Mouse (Mus musculus) testis, adult 2 months (tissue): Measurements from ENCODE around the gene Fchsd2. TPM values are rescaled to one million over a fixed set of nuclear protein-coding genes. Genes with fewer than 3 reads are reported as not detected.

ENCODE experiments used
- H3K27ac ChIP-seq: fragments of 200-500 bp; 2 replicates; pipeline ENCODE4 v1.5.1; 2012; ENCODE audit warnings: low read depth, low read length; ENCODE audit not compliant: control insufficient read depth, insufficient read depth
- H3K27me3 ChIP-seq: fragments of 200-500 bp; 2 replicates; pipeline ENCODE4 v1.6.1; 2012; ENCODE audit warnings: mild to moderate bottlenecking, low read length, moderate library complexity; ENCODE audit not compliant: control insufficient read depth, insufficient read depth
- H3K36me3 ChIP-seq: fragments of 200-500 bp; 2 replicates; pipeline ENCODE4 v1.6.1; 2012; ENCODE audit warnings: mild to moderate bottlenecking, low read length; ENCODE audit not compliant: control insufficient read depth, insufficient read depth
- H3K4me1 ChIP-seq: fragments of 200-500 bp; 2 replicates; pipeline ENCODE4 v1.6.1; 2012; ENCODE audit warnings: low read length; ENCODE audit not compliant: control insufficient read depth, insufficient read depth
- H3K4me3 ChIP-seq: fragments of 200-500 bp; 2 replicates; pipeline ENCODE4 v1.5.1; 2012; ENCODE audit warnings: low read depth, mild to moderate bottlenecking, low read length, moderate library complexity, mixed read lengths; ENCODE audit not compliant: control insufficient read depth
- CTCF ChIP-seq: fragments of 200-500 bp; IDR thresholded peaks from 2 replicates; pipeline ENCODE4 v1.5.1; 2012; ENCODE audit warnings: low read depth, mild to moderate bottlenecking, inconsistent platforms, low read length, moderate library complexity; ENCODE audit not compliant: control insufficient read depth, insufficient read depth, insufficient replicate concordance
- POLR2A ChIP-seq: fragments of 200-500 bp; IDR thresholded peaks from 2 replicates; pipeline ENCODE4 v1.6.1; 2012; ENCODE audit warnings: low read depth, mild to moderate bottlenecking, inconsistent platforms, low read length, moderate library complexity; ENCODE audit not compliant: control insufficient read depth
- polyA plus RNA-seq: library from polyadenylated mRNA; depleted of rRNA; stranded (reverse); fragments of >200 nt; gene quantifications from 2 replicates; pipeline ENCODE4 v1.2.3, GENCODE M21; 2012

Gene Fchsd2
- polyA plus RNA-seq, 1 experiment = 5.8 TPM

DNA sequence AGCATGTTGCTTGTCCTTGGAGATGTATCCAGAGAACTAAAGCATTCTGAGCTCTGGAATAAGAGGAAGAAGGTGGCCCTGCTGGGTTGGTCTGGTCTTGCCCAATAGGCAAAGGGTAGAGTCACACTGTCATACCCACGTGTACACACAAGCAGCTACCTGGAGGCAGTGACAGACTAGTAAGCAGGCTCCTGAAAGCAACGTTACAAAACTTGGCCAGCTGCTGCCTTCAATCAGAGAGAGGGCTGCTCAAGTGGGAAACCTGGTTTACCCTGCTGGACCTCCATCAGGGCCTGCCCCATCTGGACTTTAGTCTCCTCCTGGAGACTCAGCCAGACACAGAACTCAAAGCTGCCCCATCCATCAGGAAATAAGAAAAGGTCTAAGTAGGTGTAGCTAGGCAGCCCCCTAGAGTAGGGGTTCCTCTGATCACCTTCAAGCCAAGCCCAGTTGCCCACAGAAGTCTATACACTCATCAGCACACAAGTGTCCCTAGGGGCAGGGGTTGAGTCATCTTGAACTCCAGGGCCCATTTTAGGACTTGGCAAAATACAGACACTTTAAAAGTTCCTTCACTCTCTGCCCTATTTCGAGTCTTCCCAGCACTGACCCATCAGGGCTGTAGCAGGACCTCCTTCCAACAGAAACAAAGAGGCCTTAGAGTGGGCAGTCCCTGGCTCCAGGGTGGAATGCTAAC lies 25.9 kb upstream of the Fchsd2 start:
- no peak overlapping the region for H3K4me3 ChIP-seq
- H3K27me3 ChIP-seq = no peaks in the 10 kb centered on the region
- H3K27ac ChIP-seq = no peak overlapping the region
- no peaks in the 10 kb centered on the region for H3K36me3 ChIP-seq
- no peaks in the 10 kb centered on the region for H3K4me1 ChIP-seq
- TF ChIP-seq CTCF (no peak), POLR2A (no peak)

DNA sequence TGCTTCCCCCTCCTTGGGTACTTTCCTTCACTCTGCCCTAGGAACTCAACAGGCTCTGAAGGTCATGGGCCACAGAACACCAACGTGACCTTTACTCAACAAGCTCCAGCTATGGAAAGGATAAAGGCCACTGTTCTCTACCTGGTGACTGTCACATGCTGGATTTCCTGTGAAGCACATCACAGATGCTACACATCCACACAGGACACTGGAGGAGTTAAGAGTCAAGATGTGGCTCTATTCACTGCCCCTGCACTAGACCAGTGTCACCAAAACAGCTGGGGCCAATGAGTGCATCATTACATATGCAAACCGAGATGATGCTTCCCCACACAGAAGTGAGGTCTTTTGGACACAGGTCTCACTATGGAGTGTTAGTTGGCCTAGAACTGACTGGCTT lies 25.1 kb upstream of the Fchsd2 start:
- no peak overlapping the region for H3K4me3 ChIP-seq
- H3K27ac ChIP-seq = no peak overlapping the region
- no peaks in the 10 kb centered on the region for H3K27me3 ChIP-seq
- no peaks in the 10 kb centered on the region for H3K36me3 ChIP-seq
- TF ChIP-seq CTCF (no peak), POLR2A (no peak)
- no peaks in the 10 kb centered on the region for H3K4me1 ChIP-seq

DNA sequence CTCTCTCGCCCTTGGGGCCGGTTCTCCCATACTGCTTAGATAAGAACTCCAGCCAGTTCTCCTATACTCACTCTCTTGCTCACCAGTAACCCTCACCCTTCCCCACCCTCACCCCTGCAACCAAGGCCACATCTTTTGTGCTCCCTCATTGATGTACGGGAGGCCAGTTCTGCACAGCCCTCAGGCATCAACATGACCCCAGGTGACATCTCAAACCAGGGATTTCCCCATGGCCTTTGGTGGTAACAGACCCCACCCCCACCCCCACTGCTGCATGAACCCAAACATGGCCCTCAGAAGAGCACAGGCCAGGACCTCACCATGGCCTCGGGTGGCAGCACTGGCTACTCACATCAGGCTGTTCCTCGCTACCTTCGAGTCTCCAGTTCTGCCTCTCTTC lies 23.4 kb upstream of the Fchsd2 start:
- no peaks in the 10 kb centered on the region for H3K27me3 ChIP-seq
- H3K27ac ChIP-seq = no peak overlapping the region
- H3K4me3 ChIP-seq = no peak overlapping the region
- TF ChIP-seq POLR2A (no peak), CTCF (no peak)
- no peaks in the 10 kb centered on the region for H3K4me1 ChIP-seq
- H3K36me3 ChIP-seq = no peaks in the 10 kb centered on the region

DNA sequence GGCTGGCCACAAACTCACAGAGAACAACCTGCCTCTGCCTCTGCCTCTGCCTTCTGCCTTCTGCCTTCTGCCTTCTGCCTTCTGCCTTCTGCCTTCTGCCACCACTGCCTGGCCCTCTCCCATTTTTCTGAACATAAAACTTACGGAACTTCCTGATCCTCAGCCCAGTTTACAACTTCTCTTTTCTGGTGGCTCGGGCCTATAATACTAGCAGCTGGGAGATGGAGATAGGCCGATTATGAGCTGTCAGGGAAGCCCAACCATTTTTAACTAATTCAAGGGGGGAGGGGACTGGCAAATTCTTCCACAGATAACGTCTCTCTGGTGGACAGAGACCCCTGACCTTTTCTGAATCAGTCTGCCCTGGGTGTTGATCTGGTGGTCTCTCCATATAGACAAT lies 22.3 kb upstream of the Fchsd2 start:
- H3K27ac ChIP-seq = no peak overlapping the region
- no peaks in the 10 kb centered on the region for H3K36me3 ChIP-seq
- no peaks in the 10 kb centered on the region for H3K4me1 ChIP-seq
- H3K4me3 ChIP-seq = no peak overlapping the region; the same call in 1 of the 2 replicates
- no peaks in the 10 kb centered on the region for H3K27me3 ChIP-seq
- no peak for TF ChIP-seq CTCF
- TF ChIP-seq POLR2A = no peak

DNA sequence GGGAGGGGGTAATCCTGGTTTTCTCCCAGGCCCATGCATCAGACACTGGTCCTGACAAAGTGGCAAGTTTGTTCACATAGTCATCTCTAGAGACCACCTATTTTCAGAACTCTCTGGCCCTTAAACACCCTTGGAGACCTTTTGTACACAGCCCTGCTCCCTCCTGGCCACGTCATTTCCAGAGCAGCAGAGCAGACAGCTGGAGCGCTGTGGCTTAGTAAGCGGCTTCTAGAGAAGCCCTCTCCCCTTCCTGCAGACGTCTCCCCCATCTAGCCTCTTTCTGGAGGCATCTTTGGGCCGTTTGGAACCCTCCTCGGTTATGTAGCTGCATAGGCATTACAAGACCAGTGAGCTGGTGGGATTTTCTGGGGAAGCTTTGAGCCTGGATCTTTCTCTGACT lies 21.6 kb upstream of the Fchsd2 start:
- TF ChIP-seq POLR2A = no peak
- TF ChIP-seq CTCF = no peak
- Histone ChIP-seq H3K4me3 (no peak overlapping the region), H3K27ac (no peak overlapping the region), H3K4me1 (no peaks in the 10 kb centered on the region), H3K36me3 (no peaks in the 10 kb centered on the region), H3K27me3 (no peaks in the 10 kb centered on the region)

DNA sequence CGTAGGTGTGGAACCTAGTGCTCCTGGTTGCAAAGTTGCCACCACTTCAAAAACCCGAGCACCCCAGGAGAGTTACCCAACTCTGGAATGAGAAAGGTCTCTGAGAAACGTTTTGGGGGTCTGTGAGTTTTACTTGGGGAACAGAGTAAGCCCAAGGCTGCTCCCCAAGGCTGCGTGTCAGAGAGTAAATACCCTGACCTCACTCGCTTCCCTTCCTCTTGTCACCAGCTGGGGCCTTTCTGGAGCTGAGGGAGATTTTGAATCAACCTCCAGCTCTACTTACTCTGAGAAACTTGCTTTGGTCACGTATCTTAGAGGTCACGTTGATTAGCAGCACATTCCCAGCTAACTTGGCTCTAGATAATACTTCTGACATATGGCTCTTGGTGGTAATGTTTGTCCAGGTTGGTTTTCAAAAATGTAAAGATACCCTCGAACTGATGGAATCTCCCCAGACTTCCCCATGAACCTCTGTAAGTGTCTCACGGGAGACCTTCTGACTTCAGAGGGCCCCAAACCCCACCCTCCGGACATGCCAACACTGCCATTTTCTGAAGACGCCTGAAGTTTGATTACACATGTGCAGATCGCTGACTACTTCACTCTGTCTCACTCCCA lies 20.4 kb upstream of the Fchsd2 start:
- H3K27ac ChIP-seq = no peak overlapping the region
- no peaks in the 10 kb centered on the region for H3K36me3 ChIP-seq
- H3K27me3 ChIP-seq = no peaks in the 10 kb centered on the region
- no peaks in the 10 kb centered on the region for H3K4me1 ChIP-seq
- no peak overlapping the region for H3K4me3 ChIP-seq
- TF ChIP-seq POLR2A (no peak), CTCF (no peak)

DNA sequence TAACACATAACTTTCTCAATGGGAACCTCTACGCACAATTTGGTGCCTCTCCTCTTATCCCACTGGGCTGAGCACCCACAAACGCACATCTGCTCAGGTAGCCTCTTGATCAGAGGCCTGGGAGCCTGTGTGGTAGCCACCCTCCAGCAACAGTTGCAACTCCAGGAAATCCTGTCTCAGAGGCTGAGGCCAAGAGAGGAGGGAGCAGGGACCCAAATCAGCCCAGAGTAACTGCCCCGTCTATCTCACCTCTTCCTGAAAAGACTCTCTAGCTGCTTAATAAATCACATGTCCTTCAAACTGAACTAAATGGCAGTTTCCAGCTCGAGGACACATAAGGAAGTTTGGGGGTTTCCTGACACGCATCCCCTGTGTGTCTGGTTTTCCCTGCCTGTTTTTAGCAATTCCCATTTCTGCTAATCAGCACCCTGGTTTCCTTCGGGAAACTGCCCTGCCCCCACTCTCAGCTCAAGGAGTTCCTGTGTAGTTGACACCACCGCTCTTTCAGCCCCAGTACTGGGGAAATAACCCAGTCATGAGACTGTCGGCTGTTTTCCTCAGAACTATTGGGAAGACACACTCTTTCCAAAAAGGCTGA lies 18.4 kb upstream of the Fchsd2 start:
- H3K36me3 ChIP-seq = no peaks in the 10 kb centered on the region
- no peak overlapping the region for H3K4me3 ChIP-seq
- H3K27ac ChIP-seq = no peak overlapping the region
- H3K4me1 ChIP-seq = no peaks in the 10 kb centered on the region
- TF ChIP-seq CTCF (no peak), POLR2A (no peak)
- H3K27me3 ChIP-seq = no peaks in the 10 kb centered on the region
